Mouse (Mus musculus) kidney, embryonic 15.5 days (tissue): ENCODE results near the gene Mospd3. TPM values are rescaled to one million over a fixed set of nuclear protein-coding genes. Genes with fewer than 3 reads are reported as not detected.

ENCODE experiments used
- polyA plus RNA-seq: library from polyadenylated mRNA; unstranded; fragments of >200 nt; fragmentation: Nextera tagmentation; extraction: Ambion mirVana; gene quantifications from 2 replicates; pipeline ENCODE4 v1.2.1, GENCODE M21; 2015

Gene Mospd3
- polyA plus RNA-seq, 1 experiment from 2014 or later = 30.2 TPM

Other genes with a start within 250 kb of the Mospd3 start
- gene Zan, start 124.0 kb downstream of the Mospd3 start, polyA plus RNA-seq = 0.06 and 0.09 TPM in 2 replicates
- gene Pop7, start 98.5 kb downstream of the Mospd3 start, polyA plus RNA-seq = 55.9 and 57.7 TPM in 2 replicates
- 13.2 and 14.7 TPM in 2 replicates for gene Gigyf1, start 82.5 kb downstream of the Mospd3 start, polyA plus RNA-seq
- 0.45 TPM in 1 of 2 replicates, not detected in the other for gene Epo, start 67.8 kb downstream of the Mospd3 start, polyA plus RNA-seq
- gene Gnb2, start 67.5 kb downstream of the Mospd3 start, polyA plus RNA-seq = 337 and 348 TPM in 2 replicates
- 0.40 and 1.8 TPM in 2 replicates for gene Actl6b, start 47.5 kb downstream of the Mospd3 start, polyA plus RNA-seq
- 0.42 and 0.99 TPM in 2 replicates for gene Tfr2, start 31.2 kb downstream of the Mospd3 start, polyA plus RNA-seq
- 135 and 139 TPM in 2 replicates for gene Pcolce, start 12.7 kb upstream of the Mospd3 start, polyA plus RNA-seq
- gene Fbxo24, start 27.9 kb upstream of the Mospd3 start, polyA plus RNA-seq = 0.16 and 0.17 TPM in 2 replicates
- gene Lrch4, start 28.1 kb upstream of the Mospd3 start, polyA plus RNA-seq = 47.4 and 50.6 TPM in 2 replicates
- gene Gm20605, start 28.1 kb upstream of the Mospd3 start, polyA plus RNA-seq = 10.4 and 13.1 TPM in 2 replicates
- gene Sap25, start 40.3 kb upstream of the Mospd3 start, polyA plus RNA-seq = 8.2 and 10.5 TPM in 2 replicates
- gene Irs3, start 44.7 kb upstream of the Mospd3 start, polyA plus RNA-seq = 0.80 and 0.82 TPM in 2 replicates
- gene Agfg2, start 83.7 kb upstream of the Mospd3 start, polyA plus RNA-seq = 18.9 and 23.1 TPM in 2 replicates
- 1.8 and 2.1 TPM in 2 replicates for gene Nyap1, start 140.5 kb upstream of the Mospd3 start, polyA plus RNA-seq
- 111 and 126 TPM in 2 replicates for gene Tsc22d4, start 144.7 kb upstream of the Mospd3 start, polyA plus RNA-seq
- gene Ppp1r35, start 177.8 kb upstream of the Mospd3 start, polyA plus RNA-seq = 25.9 and 33.2 TPM in 2 replicates
- gene Mepce, start 186.6 kb upstream of the Mospd3 start, polyA plus RNA-seq = 9.2 and 10.4 TPM in 2 replicates
- 26.6 and 31.8 TPM in 2 replicates for gene Zcwpw1, start 186.7 kb upstream of the Mospd3 start, polyA plus RNA-seq
- 1.3 and 2.4 TPM in 2 replicates for gene Pilra, start 235.2 kb upstream of the Mospd3 start, polyA plus RNA-seq